Mouse (Mus musculus): ENCODE results near the gene Ccdc6.

The Ccdc6 gene

GRCm38 (mm10) chr10:70096366-70097188 is at the start of gene Ccdc6:
Gene Ccdc6, plus strand, starts transcription at chr10:70097121.
- no peak for DNase-seq (ENCODE audit: extremely low read depth, low read depth)

GRCm38 (mm10) chr10:70049771-70050170 is 47.1 kb upstream of the Ccdc6 start:
- no peak for DNase-seq (ENCODE audit: extremely low read depth, low read depth)

- no peak for DNase-seq (ENCODE audit: extremely low read depth, low read depth)
Observed at GRCm38 (mm10) chr10:70055291-70055690, 41.6 kb upstream of the Ccdc6 start.

- no peak for DNase-seq (ENCODE audit: extremely low read depth, low read depth)
Observed at GRCm38 (mm10) chr10:70057064-70057463, 39.9 kb upstream of the Ccdc6 start.

GRCm38 (mm10) chr10:70060021-70060688 is 36.8 kb upstream of the Ccdc6 start:
- DNase-seq (ENCODE audit: extremely low read depth, low read depth) = no peak

- no peak for DNase-seq (ENCODE audit: extremely low read depth, low read depth)
Observed at GRCm38 (mm10) chr10:70060689-70061081, 36.2 kb upstream of the Ccdc6 start.

- no peak for DNase-seq (ENCODE audit: extremely low read depth, low read depth)
Observed at GRCm38 (mm10) chr10:70063881-70064555, 32.9 kb upstream of the Ccdc6 start.

GRCm38 (mm10) chr10:70065191-70065590 is 31.7 kb upstream of the Ccdc6 start:
- no peak for DNase-seq (ENCODE audit: extremely low read depth, low read depth)

- no peak for DNase-seq (ENCODE audit: extremely low read depth, low read depth)
Observed at GRCm38 (mm10) chr10:70066497-70067168, 30.3 kb upstream of the Ccdc6 start.

- DNase-seq (ENCODE audit: extremely low read depth, low read depth) = no peak
Observed at GRCm38 (mm10) chr10:70067169-70068115, 29.5 kb upstream of the Ccdc6 start.

- no peak for DNase-seq (ENCODE audit: extremely low read depth, low read depth)
Observed at GRCm38 (mm10) chr10:70069321-70069720, 27.6 kb upstream of the Ccdc6 start.

GRCm38 (mm10) chr10:70071334-70071733 is 25.6 kb upstream of the Ccdc6 start:
- no peak for DNase-seq (ENCODE audit: extremely low read depth, low read depth)

- no peak for DNase-seq (ENCODE audit: extremely low read depth, low read depth)
Observed at GRCm38 (mm10) chr10:70077452-70077851, 19.5 kb upstream of the Ccdc6 start.

- no peak for DNase-seq (ENCODE audit: extremely low read depth, low read depth)
Observed at GRCm38 (mm10) chr10:70080908-70081307, 16.0 kb upstream of the Ccdc6 start.

- DNase-seq (ENCODE audit: extremely low read depth, low read depth) = no peak
Observed at GRCm38 (mm10) chr10:70081564-70082175, 15.3 kb upstream of the Ccdc6 start.

GRCm38 (mm10) chr10:70083241-70083640 is 13.7 kb upstream of the Ccdc6 start:
- no peak for DNase-seq (ENCODE audit: extremely low read depth, low read depth)

- no peak for DNase-seq (ENCODE audit: extremely low read depth, low read depth)
Observed at GRCm38 (mm10) chr10:70085256-70085961, 11.5 kb upstream of the Ccdc6 start.

GRCm38 (mm10) chr10:70088788-70089187 is 8.1 kb upstream of the Ccdc6 start:
- no peak for DNase-seq (ENCODE audit: extremely low read depth, low read depth)

GRCm38 (mm10) chr10:70091876-70092462 is 5.0 kb upstream of the Ccdc6 start:
- DNase-seq (ENCODE audit: extremely low read depth, low read depth) = no peak

Measured in MEL-GATA-1-ER (cell line).